Mouse (Mus musculus): Measurements from ENCODE around the gene Dkk2. TPM values are rescaled to one million over a fixed set of nuclear protein-coding genes. Genes with fewer than 3 reads are reported as not detected.

Gene Dkk2
- total RNA-seq (2023): not detected

DNA sequence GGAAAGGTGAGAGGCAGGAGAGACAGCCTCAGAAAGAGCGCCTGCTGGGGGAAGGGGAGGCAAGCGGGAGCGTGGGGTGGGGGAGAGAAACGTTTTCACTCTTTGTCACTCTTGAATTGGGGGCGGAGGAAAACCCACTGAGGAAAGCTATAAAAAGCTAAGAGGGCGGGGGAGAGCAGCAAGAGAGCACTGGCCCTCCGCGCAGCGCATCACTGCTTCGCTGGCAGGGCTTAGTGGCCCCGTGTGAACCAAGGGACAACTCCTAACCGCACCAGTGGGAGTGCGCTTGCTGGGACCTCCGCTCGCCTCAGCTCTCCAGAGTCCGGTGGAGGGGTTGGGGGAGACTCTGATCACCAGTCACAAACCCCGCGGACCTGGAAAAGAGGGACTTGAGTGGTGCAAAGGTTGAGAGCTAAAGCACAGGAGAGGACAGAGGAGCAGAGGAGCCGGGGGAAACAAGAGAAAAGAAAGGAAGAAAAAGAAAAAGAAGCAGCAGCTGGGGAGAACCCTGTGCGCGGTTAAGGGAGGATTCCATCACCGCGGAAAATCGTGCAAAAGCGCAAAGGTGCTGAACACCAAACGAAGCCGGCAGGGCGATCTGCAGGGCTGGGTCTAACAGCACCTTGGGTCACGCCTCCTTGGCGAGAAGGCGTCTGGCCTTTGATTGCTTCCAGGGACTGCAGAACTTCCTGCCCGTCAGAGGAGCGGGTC is at the start of gene Dkk2:
Dkk2 (plus strand) TSS at position 181 of the 711 bp plus-strand sequence.

All from CD4-positive naive resting alpha-beta T cell, adult 57 days (primary cell).